Mouse (Mus musculus) spleen, adult 2 months (tissue): ENCODE measurements around the gene Nppc. TPM values are rescaled to one million over a fixed set of nuclear protein-coding genes. Genes with fewer than 3 reads are reported as not detected.

Experiments
- DNase-seq, 2 experiments: peaks; one replicate each; pipeline versions ENCODE4 v3.0.0 to v3.0.0-alpha.2; 2012 to 2021; ENCODE audit warnings: low spot score in 2 of 2, low read depth in 1 of 2
- H3K27ac ChIP-seq: fragments of 200-500 bp; 2 replicates; pipeline ENCODE4 v1.5.1; 2012; ENCODE audit warnings: low read length, inconsistent platforms; ENCODE audit not compliant: insufficient read depth
- H3K27me3 ChIP-seq: fragments of 200-500 bp; 2 replicates; pipeline ENCODE4 v1.6.1; 2012; ENCODE audit warnings: mild to moderate bottlenecking, moderate library complexity, low read length, inconsistent platforms; ENCODE audit not compliant: control insufficient read depth, insufficient read depth
- H3K36me3 ChIP-seq: fragments of 200-500 bp; 2 replicates; pipeline ENCODE4 v1.6.1; 2012; ENCODE audit warnings: mild to moderate bottlenecking, low read length, inconsistent platforms; ENCODE audit not compliant: control insufficient read depth, insufficient read depth
- H3K4me1 ChIP-seq: fragments of 200-500 bp; 2 replicates; pipeline ENCODE4 v1.6.1; 2011; ENCODE audit warnings: inconsistent platforms; ENCODE audit not compliant: control insufficient read depth, insufficient read depth, insufficient read length
- H3K4me3 ChIP-seq: fragments of 200-500 bp; 2 replicates; pipeline ENCODE4 v1.5.1; 2011; ENCODE audit warnings: mild to moderate bottlenecking, inconsistent platforms; ENCODE audit not compliant: insufficient read depth, insufficient read length; ENCODE audit errors: extremely low read depth
- CTCF ChIP-seq: fragments of 200-500 bp; IDR thresholded peaks from 2 replicates; pipeline ENCODE4 v1.5.1; 2011; ENCODE audit warnings: mild to moderate bottlenecking, inconsistent platforms; ENCODE audit not compliant: insufficient read depth, insufficient read length, insufficient replicate concordance; ENCODE audit errors: extremely low read depth
- POLR2A ChIP-seq: fragments of 200-500 bp; IDR thresholded peaks from 2 replicates; pipeline ENCODE4 v1.6.1; 2011; ENCODE audit warnings: low read depth, low read length, inconsistent platforms
- WGBS: fragments of 180-500 bp; shearing (Covaris S2); methylation state at CpG from one replicate; pipeline ENCODE4 v1.1.7; 2018; 5-methylcytosine and 5-hydroxymethylcytosine counted together
- polyA plus RNA-seq: library from polyadenylated mRNA; depleted of rRNA; stranded (reverse); fragments of >200 nt; gene quantifications from 2 replicates; pipeline ENCODE4 v1.2.3, GENCODE M21; 2012

Gene Nppc
- polyA plus RNA-seq, 1 experiment, result not detected

DNA sequence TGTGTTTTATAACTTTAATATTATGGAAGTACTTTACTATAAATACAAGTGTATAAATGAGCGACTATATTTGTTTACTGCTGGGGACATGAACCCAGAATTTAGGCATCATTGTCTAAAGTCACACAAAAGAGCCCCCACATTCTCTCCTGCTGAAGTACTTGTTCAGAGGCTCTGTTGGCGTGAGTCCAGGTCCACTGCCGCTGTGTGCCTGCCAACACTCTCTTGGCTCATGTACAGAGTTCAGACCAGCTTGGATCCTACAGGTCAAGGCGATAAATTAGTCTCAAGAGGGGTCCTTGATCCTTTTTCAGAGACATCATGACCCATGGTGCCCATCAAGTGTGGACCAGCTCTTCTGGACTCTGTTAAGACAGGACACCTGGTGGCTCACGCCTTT, 13.3 kb downstream of the Nppc start:
- Histone ChIP-seq H3K4me3 (no peak overlapping the region), H3K27me3 (no peaks in the 10 kb centered on the region), H3K4me1 (no peaks in the 10 kb centered on the region), H3K36me3 (no peaks in the 10 kb centered on the region), H3K27ac (no peak overlapping the region)
- WGBS, result 92% methylated on average over 5 of the region's 5 CpGs
- TF ChIP-seq CTCF (no peak), POLR2A (no peak)
- no peak for DNase-seq

- WGBS, result 59% methylated on average over 4 of the region's 4 CpGs
- DNase-seq, result no peak
- H3K36me3 ChIP-seq, result no peaks in the 10 kb centered on the region
- no peak overlapping the region for H3K4me3 ChIP-seq
- no peak overlapping the region for H3K27ac ChIP-seq
- no peaks in the 10 kb centered on the region for H3K27me3 ChIP-seq
- TF ChIP-seq CTCF, result no peak
- no peak for TF ChIP-seq POLR2A
- H3K4me1 ChIP-seq, result no peaks in the 10 kb centered on the region
These were observed 17.7 kb downstream of the Nppc start for GRCm38 (mm10) chr1:86652675-86653074.

DNA sequence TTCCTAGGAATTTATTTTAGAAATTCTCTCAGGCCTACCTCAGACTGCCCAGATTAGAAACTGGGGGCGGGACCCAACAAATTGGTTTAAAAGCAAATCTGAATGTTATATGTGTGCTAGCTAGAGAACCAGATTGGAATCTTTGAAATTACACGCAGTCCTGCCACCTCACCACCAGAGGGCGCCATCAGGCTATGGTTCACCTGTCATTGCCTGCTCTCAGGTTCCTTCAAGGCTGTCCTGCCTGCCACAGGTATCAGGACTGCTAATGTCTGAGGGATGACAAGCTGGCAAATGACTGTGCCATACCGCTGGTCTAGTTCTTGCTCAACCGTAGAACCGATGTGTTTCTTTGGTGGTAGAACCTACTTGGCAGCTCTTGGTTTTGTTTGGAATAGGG, 20.1 kb downstream of the Nppc start:
- DNase-seq, result peak; percentile 14 to 50
- Histone ChIP-seq H3K27ac (no peak overlapping the region), H3K4me1 (no peaks in the 10 kb centered on the region), H3K4me3 (no peak overlapping the region), H3K36me3 (no peaks in the 10 kb centered on the region), H3K27me3 (no peaks in the 10 kb centered on the region)
- TF ChIP-seq CTCF (peak; percentile 72; the same call in 1 of the 2 replicates), POLR2A (no peak)
- 13% methylated on average over 6 of the region's 6 CpGs for WGBS

GRCm38 (mm10) chr1:86647517-86647916, 22.9 kb downstream of the Nppc start:
- Histone ChIP-seq H3K4me1 (no peaks in the 10 kb centered on the region), H3K4me3 (no peak overlapping the region), H3K27me3 (no peaks in the 10 kb centered on the region), H3K36me3 (no peaks in the 10 kb centered on the region), H3K27ac (no peak overlapping the region)
- DNase-seq, result no peak
- no peak for TF ChIP-seq POLR2A
- TF ChIP-seq CTCF, result no peak
- WGBS, result 78% methylated on average over 2 of the region's 2 CpGs

- Histone ChIP-seq H3K4me3 (no peak overlapping the region), H3K36me3 (no peaks in the 10 kb centered on the region), H3K27ac (no peak overlapping the region), H3K4me1 (no peaks in the 10 kb centered on the region), H3K27me3 (no peaks in the 10 kb centered on the region)
- DNase-seq, result no peak
- 27% methylated on average over 13 of the region's 13 CpGs for WGBS
- TF ChIP-seq POLR2A (no peak), CTCF (no peak)
These were observed 27.1 kb downstream of the Nppc start for GRCm38 (mm10) chr1:86643101-86643809.

DNA sequence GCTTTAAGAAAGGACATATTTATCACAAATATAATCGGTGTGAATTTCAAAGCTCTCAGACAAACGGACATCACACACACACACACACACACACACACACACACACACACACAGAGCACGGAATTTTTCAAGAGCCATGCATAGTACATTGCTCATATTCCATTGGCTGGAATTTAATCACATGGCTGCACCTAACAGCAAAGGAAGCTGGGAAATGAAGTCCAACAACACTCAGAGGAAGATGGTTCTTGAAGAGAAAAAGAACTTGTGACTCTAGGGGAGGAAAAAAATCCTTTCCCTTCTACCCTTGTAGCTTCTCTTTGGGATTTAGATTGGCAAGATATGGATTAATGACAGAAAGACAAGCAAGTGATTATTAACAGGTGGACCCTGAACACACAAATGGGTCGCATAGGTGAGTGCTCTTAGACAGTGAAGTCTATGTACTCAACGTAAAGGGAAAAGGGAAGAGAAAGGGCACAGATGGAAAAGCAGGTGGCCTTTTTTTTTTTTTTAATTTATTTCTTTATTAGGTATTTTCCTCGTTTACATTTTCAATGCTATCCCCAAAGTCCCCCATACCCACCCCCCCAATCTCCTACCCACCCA, 35.5 kb downstream of the Nppc start:
- TF ChIP-seq CTCF (no peak), POLR2A (no peak)
- Histone ChIP-seq H3K27me3 (no peaks in the 10 kb centered on the region), H3K27ac (no peak overlapping the region), H3K36me3 (no peaks in the 10 kb centered on the region), H3K4me3 (no peak overlapping the region), H3K4me1 (no peaks in the 10 kb centered on the region)
- DNase-seq, result no peak
- 73% methylated on average over 6 of the region's 6 CpGs for WGBS
